In genomic region chr9:64937491-64937890, GRCm38 (mm10) we compare ENCODE assay signal across 25 mouse cellular contexts. TPM values are rescaled to one million over a fixed set of nuclear protein-coding genes. Genes with fewer than 3 reads are reported as not detected.
DNase-seq lines count a peak whose midpoint lies in the region; ATAC-seq and TF ChIP-seq lines count a peak whose summit lies in the region.
"Had no signal": no experiment of that assay in that cellular context is flagged by ENCODE, and none has a peak within 500 bp of the region (broad histone marks: within the 10 kb centered on the region; RNA-seq: fewer than 3 reads in every experiment).

No protein-coding gene starts in this region.

- H3K9me3 ChIP-seq in heart, embryonic 12.5 days (replicated peaks) = no peaks in the 10 kb centered on the region
- no peaks in the 10 kb centered on the region for H3K9me3 ChIP-seq in liver, embryonic 11.5 days (ENCODE audit: control insufficient read depth, low read length)
- H3K9me3 ChIP-seq in liver, postnatal 0 days (ENCODE audit: low read length) = no peaks in the 10 kb centered on the region
- H3K9me3 ChIP-seq: forebrain, embryonic 13.5 days; hindbrain, embryonic 10.5 days; midbrain, embryonic 10.5 days; neural tube, embryonic 15.5 days had no signal

- H3K9ac ChIP-seq in heart, embryonic 12.5 days = no peak overlapping the region
- no peak overlapping the region for H3K9ac ChIP-seq in liver, embryonic 11.5 days (ENCODE audit: low read depth, low read length)
- no peak overlapping the region for H3K9ac ChIP-seq in liver, postnatal 0 days (replicated peaks)
- H3K9ac ChIP-seq: forebrain, embryonic 13.5 days; neural tube, embryonic 15.5 days had no signal

- WGBS in heart, embryonic 12.5 days = 62% methylated on average over 5 of the region's 5 CpGs
- 56% methylated on average over 5 of the region's 5 CpGs for WGBS in liver, embryonic 11.5 days
- whole genome bisulfite sequencing in liver, postnatal 0 days (ENCODE audit: insufficient replicate concordance) = 57% methylated on average over 5 of the region's 5 CpGs

- H3K27me3 ChIP-seq in heart, embryonic 12.5 days (replicated peaks) = peaks cover 6% of the 10 kb centered on the region
- no peaks in the 10 kb centered on the region; the same call in 1 of the 2 replicates for H3K27me3 ChIP-seq in liver, embryonic 11.5 days (replicated peaks; ENCODE audit: control insufficient read depth, insufficient read depth, low read length)
- no peaks in the 10 kb centered on the region for H3K27me3 ChIP-seq in liver, postnatal 0 days (ENCODE audit: insufficient read depth, low read length)
- H3K27me3 ChIP-seq: neural tube, embryonic 15.5 days had no signal

- peak; percentile 12 for DNase-seq in heart, adult 11 months
- no peak for DNase-seq in liver, embryonic 11.5 days (ENCODE audit: low spot score)
- DNase-seq in liver (no peak), ES-CJ7 (ENCODE audit: low read depth, low spot score) (peak; percentile 43)
- no peak for DNase-seq in liver, postnatal 0 days
- no peak for DNase-seq in spleen, postnatal 4 days (ENCODE audit: low spot score in 2 of 2)
- no peak for DNase-seq in gastrocnemius, postnatal 4 days (ENCODE audit: low spot score in 2 of 2)
- DNase-seq: adrenal gland, postnatal 10 days; B cell, adult 2 months; cerebellum, adult 8-10 months; gastrocnemius, postnatal 36 days; heart, postnatal 10 days; kidney, adult 18-20 months; kidney, postnatal 10 days; lung, adult 18-20 months; lung, postnatal 10 days had no signal

- no peak overlapping the region for H3K4me2 ChIP-seq in heart, embryonic 12.5 days
- H3K4me2 ChIP-seq in liver, embryonic 11.5 days = no peak overlapping the region
- no peak overlapping the region for H3K4me2 ChIP-seq in liver, postnatal 0 days (ENCODE audit: low read depth, low read length)
- H3K4me2 ChIP-seq: forebrain, embryonic 13.5 days; heart, embryonic 11.5 days; neural tube, embryonic 15.5 days had no signal

- peaks cover 60% of the 10 kb centered on the region for H3K4me1 ChIP-seq in heart, embryonic 12.5 days (replicated peaks)
- H3K4me1 ChIP-seq in liver, embryonic 11.5 days (replicated peaks; ENCODE audit: control insufficient read depth, insufficient read depth, low read length) = peaks cover 38% of the 10 kb centered on the region
- peaks cover 27% of the 10 kb centered on the region for H3K4me1 ChIP-seq in liver, postnatal 0 days (ENCODE audit: insufficient read depth)
- H3K4me1 ChIP-seq: neural tube, embryonic 15.5 days had no signal

- no peak overlapping the region for H3K4me3 ChIP-seq in heart, embryonic 12.5 days
- H3K4me3 ChIP-seq in liver, embryonic 11.5 days (ENCODE audit: low read depth, low read length) = no peak overlapping the region
- H3K4me3 ChIP-seq in liver, postnatal 0 days (ENCODE audit: low read depth, low read length) = no peak overlapping the region
- H3K4me3 ChIP-seq: forebrain, embryonic 13.5 days; hindbrain, embryonic 10.5 days; midbrain, embryonic 10.5 days; neural tube, embryonic 15.5 days had no signal

- peak; percentile 37 for TF ChIP-seq CTCF in liver, postnatal 0 days (IDR thresholded peaks at IDR 0.05; ENCODE audit: low read depth)

- H3K27ac ChIP-seq in heart, embryonic 12.5 days (ENCODE audit: poor library complexity, severe bottlenecking) = no peak overlapping the region
- peak overlapping the region; percentile 81; the same call in 1 of the 2 replicates for H3K27ac ChIP-seq in liver, embryonic 11.5 days (ENCODE audit: low read depth, low read length)
- H3K27ac ChIP-seq in liver, postnatal 0 days (ENCODE audit: low read depth) = no peak overlapping the region
- H3K27ac ChIP-seq: forebrain, embryonic 13.5 days; hindbrain, embryonic 10.5 days; midbrain, embryonic 10.5 days; neural tube, embryonic 15.5 days had no signal

- no peak for ATAC-seq in heart, embryonic 12.5 days (ENCODE audit: insufficient number of reproducible peaks, low FRiP score)
- no peak for ATAC-seq in liver, embryonic 11.5 days (replicated peaks; ENCODE audit: low FRiP score)
- no peak for ATAC-seq in liver, postnatal 0 days
- ATAC-seq: forebrain, embryonic 13.5 days; hindbrain, embryonic 16.5 days had no signal

- no peak for TF ChIP-seq EP300 in liver, postnatal 0 days (IDR thresholded peaks at IDR 0.05; ENCODE audit: low read depth)

- H3K36me3 ChIP-seq in heart, embryonic 12.5 days = no peaks in the 10 kb centered on the region
- no peaks in the 10 kb centered on the region for H3K36me3 ChIP-seq in liver, embryonic 11.5 days (ENCODE audit: control insufficient read depth, insufficient read depth, low read length)
- no peaks in the 10 kb centered on the region for H3K36me3 ChIP-seq in liver, postnatal 0 days (replicated peaks; ENCODE audit: insufficient read depth, low read length)
- H3K36me3 ChIP-seq: hindbrain, embryonic 10.5 days; midbrain, embryonic 10.5 days; neural tube, embryonic 15.5 days had no signal

RNA-seq across cellular contexts. Expression of gene Slc24a1, which starts 13.9 kb away (rescaled TPM):
- 0.05 TPM in 2 replicates for polyA plus RNA-seq in heart, embryonic 12.5 days (2016; fragmentation: Nextera tagmentation; extraction: Ambion mirVana)
- polyA plus RNA-seq in liver, embryonic 11.5 days (2014; fragmentation: Nextera tagmentation; extraction: Ambion mirVana) = 0.04 and 0.12 TPM in 2 replicates
- polyA plus RNA-seq in liver, postnatal 0 days (2015; fragmentation: Nextera tagmentation; extraction: Ambion mirVana) = 0.02 and 0.04 TPM in 2 replicates
- total RNA-seq in gastrocnemius, postnatal 4 days (2021) = under 1 TPM; 0.10 to 0.13 TPM
- polyA plus RNA-seq: embryonic facial prominence, embryonic 14.5 days; hindbrain, embryonic 10.5 days; small intestine, adult 2 months had no signal

RNA-seq across cellular contexts. Expression of gene Ints14, which starts 23.2 kb away (rescaled TPM):
- polyA plus RNA-seq in heart, embryonic 12.5 days (2016; fragmentation: Nextera tagmentation; extraction: Ambion mirVana) = 45.2 and 48.6 TPM in 2 replicates
- 58.4 and 69.8 TPM in 2 replicates for polyA plus RNA-seq in liver, embryonic 11.5 days (2014; fragmentation: Nextera tagmentation; extraction: Ambion mirVana)
- 10.5 and 11.1 TPM in 2 replicates for polyA plus RNA-seq in liver, postnatal 0 days (2015; fragmentation: Nextera tagmentation; extraction: Ambion mirVana)
- 10 to 100 TPM; 23.9 to 26.5 TPM for total RNA-seq in gastrocnemius, postnatal 4 days (2021)

Comparison
In these comparisons a context has a peak if more than half of its experiments do, and no peak if none do; other contexts are left out.
1. DNase-seq: peak in heart, adult 11 months (single experiment) and ES-CJ7 (single experiment); none in liver, embryonic 11.5 days (single experiment), liver (single experiment), liver, postnatal 0 days (single experiment), spleen, postnatal 4 days (0 of 2) and gastrocnemius, postnatal 4 days (0 of 2).